Mouse (Mus musculus) forebrain, embryonic 11.5 days (tissue): ENCODE results near the gene Tmem216. TPM values are rescaled to one million over a fixed set of nuclear protein-coding genes. Genes with fewer than 3 reads are reported as not detected.

Experiments
- ATAC-seq: fragments of 200-750 bp; cut with Nextera tagmentation; replicated peaks from 2 replicates; pipeline ENCODE4 v1.8.0; 2017; ENCODE audit warnings: moderate TSS enrichment; ENCODE audit not compliant: low FRiP score
- DNase-seq: peaks from one replicate; pipeline ENCODE4 v3.0.0-alpha.2; 2017; ENCODE audit warnings: low spot score
- H3K27ac ChIP-seq: fragments of 300-500 bp; sonication (generic); 2 replicates; pipeline ENCODE4 v1.5.1; 2014; ENCODE audit warnings: low read depth, low read length
- H3K27me3 ChIP-seq: fragments of 300-500 bp; sonication (generic); 2 replicates; pipeline ENCODE4 v1.6.1; 2014; ENCODE audit warnings: mild to moderate bottlenecking, low read length, mixed read lengths; ENCODE audit not compliant: control insufficient read depth, insufficient read depth
- H3K36me3 ChIP-seq: fragments of 300-500 bp; sonication (generic); 2 replicates; pipeline ENCODE4 v1.6.1; 2014; ENCODE audit warnings: mild to moderate bottlenecking, low read length, moderate library complexity, mixed read lengths; ENCODE audit not compliant: control insufficient read depth, insufficient read depth
- H3K4me1 ChIP-seq: fragments of 300-500 bp; sonication (generic); replicated peaks from 2 replicates; pipeline ENCODE4 v1.6.1; 2014; ENCODE audit warnings: low read length, mixed read lengths; ENCODE audit not compliant: control insufficient read depth, insufficient read depth
- H3K4me2 ChIP-seq: fragments of 300-500 bp; sonication (generic); 2 replicates; pipeline ENCODE4 v1.6.1; 2014; ENCODE audit warnings: low read depth, mild to moderate bottlenecking, low read length, moderate library complexity, mixed read lengths; ENCODE audit not compliant: severe bottlenecking
- H3K4me3 ChIP-seq: fragments of 300-500 bp; sonication (generic); 2 replicates; pipeline ENCODE4 v1.5.1; 2014; ENCODE audit warnings: low read depth, low read length
- H3K9ac ChIP-seq: fragments of 300-500 bp; sonication (generic); 2 replicates; pipeline ENCODE4 v1.6.1; 2014; ENCODE audit warnings: low read length
- H3K9me3 ChIP-seq: fragments of 300-500 bp; sonication (generic); 2 replicates; pipeline ENCODE4 v1.6.1; 2016; ENCODE audit warnings: low read length, mixed read lengths; ENCODE audit not compliant: control insufficient read depth
- WGBS: fragments of 180-500 bp; shearing (Covaris S2); extraction: QIAGEN DNeasy Blood & Tissue Kit; methylation state at CpG from one replicate; pipeline ENCODE4 v1.1.7; 2014; 5-methylcytosine and 5-hydroxymethylcytosine counted together
- polyA plus RNA-seq: library from polyadenylated mRNA; unstranded; fragments of >200 nt; fragmentation: Nextera tagmentation; extraction: Ambion mirVana; gene quantifications from 2 replicates; pipeline ENCODE4 v1.2.1, GENCODE M21; 2014

The Tmem216 gene
- polyA plus RNA-seq: 61.3 and 61.4 TPM in 2 replicates

DNA sequence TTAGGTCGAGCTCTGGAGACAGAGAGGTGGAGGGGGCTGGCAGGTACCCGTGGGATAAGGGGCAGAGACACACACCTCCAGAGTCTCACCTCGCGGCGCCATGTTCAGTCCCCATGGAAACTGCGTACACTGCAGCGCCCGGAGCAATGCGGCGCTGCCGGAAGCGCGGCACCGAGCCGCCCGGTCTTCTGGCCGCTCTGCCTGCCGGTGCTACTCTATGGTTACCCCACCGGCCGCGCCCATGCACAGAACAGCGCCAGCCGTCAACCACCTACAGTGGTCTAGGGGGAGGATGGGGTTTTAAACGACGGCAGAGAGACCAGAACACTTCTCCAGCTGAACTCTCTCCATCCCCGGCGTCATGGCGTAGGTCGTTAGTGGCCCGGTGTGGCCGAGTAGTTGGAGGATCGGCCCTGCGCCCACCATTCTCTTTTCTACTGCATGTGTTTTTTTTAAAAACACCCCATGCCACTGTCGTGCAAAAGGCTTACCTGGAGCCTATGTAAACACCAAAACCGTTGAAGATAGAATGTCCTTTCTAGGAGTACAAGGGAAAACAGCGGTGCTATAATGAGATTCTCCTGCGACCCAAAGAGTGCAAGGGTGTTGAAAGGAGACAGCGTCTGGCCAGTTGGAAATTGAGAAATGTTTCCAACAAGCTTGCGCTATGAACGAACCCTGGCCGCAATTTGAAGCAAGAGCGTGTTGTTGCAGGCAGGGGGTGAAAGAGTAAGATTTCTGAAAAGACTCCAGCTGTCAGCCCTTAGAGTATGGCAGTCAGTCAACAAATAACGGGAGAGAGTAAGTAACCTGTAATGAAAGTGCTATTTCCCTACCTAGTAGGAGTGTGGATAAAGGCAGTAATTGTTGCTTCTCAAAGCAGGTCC is at the start of gene Tmem216:
Tmem216 (minus strand) TSS at position 615 of the 887 bp plus-strand sequence.
- DNase-seq (peak; percentile 88), ATAC-seq (peak; percentile 99)
- no peaks in the 10 kb centered on the region for H3K4me1 ChIP-seq
- H3K9ac ChIP-seq: peak within 1 kb of the TSS; percentile 60
- H3K9me3 ChIP-seq: no peaks in the 10 kb centered on the region
- H3K27ac ChIP-seq: peak within 1 kb of the TSS; percentile 42; the same call in 1 of the 2 replicates
- peaks cover 1% of the 10 kb centered on the region; the same call in 1 of the 2 replicates for H3K36me3 ChIP-seq
- H3K27me3 ChIP-seq: no peaks in the 10 kb centered on the region
- WGBS: 2% methylated on average over 43 of the region's 43 CpGs
- peak within 1 kb of the TSS; percentile 48 for H3K4me2 ChIP-seq
- H3K4me3 ChIP-seq: peak within 1 kb of the TSS; percentile 53

DNA sequence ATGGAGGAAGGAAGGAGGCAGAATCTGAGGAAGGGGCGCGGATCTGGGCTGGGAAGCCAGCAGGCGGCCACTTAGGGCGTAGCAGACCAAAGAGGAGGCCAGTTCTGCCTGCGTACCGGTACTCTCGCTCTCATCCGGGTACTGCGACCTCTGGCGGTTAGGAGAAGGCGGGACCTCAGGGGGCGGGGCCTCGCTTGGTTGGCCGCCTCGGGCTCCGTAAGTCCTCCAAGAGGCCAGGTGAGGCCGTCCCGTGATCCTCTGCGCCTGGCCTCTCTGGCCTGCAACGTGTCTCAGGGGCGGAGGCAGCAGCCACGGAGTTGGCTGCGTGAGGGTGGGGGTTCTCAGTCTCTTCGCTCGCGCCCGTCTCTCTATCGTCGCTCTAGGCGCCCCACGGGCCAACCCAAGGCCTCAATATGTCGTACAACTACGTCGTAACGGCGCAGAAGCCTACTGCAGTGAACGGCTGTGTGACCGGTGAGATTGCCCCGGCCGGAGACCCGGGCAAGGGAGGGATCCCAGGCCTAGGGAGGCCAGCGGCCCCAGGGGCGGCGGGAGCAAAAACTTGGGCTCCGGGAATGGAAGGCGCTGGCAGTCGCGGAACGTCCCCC is 49.4 kb upstream of the Tmem216 start, which contains the start of the genes Ddb1 and Tkfc:
Ddb1 (plus strand) TSS at position 35 of the 608 bp plus-strand sequence.
Tkfc (minus strand) TSS at position 362 of the 608 bp plus-strand sequence.
- H3K27ac ChIP-seq: peak within 1 kb of the TSS; percentile 85
- peaks cover 13% of the 10 kb centered on the region; the same call in 1 of the 2 replicates for H3K36me3 ChIP-seq
- under 1% methylated on average over 49 of the region's 49 CpGs for WGBS
- H3K9ac ChIP-seq: peak within 1 kb of the TSS; percentile 96
- no peaks in the 10 kb centered on the region for H3K27me3 ChIP-seq
- peaks cover 12% of the 10 kb centered on the region for H3K4me1 ChIP-seq
- peak; percentile 96 for ATAC-seq
- peak within 1 kb of the TSS; percentile 76 for H3K4me2 ChIP-seq
- no peaks in the 10 kb centered on the region for H3K9me3 ChIP-seq
- DNase-seq: peak; percentile 99
- H3K4me3 ChIP-seq: peak within 1 kb of the TSS; percentile 96

- WGBS: 69% methylated on average over 3 of the region's 3 CpGs
- DNase-seq (no peak), ATAC-seq (0 out of 2 replicates have a peak, but pooled peaks have one; percentile 0)
- Histone ChIP-seq H3K4me1 (peaks cover 12% of the 10 kb centered on the region), H3K36me3 (peaks cover 10% of the 10 kb centered on the region; the same call in 1 of the 2 replicates), H3K27me3 (no peaks in the 10 kb centered on the region), H3K4me3 (peak overlapping the region; percentile 96), H3K27ac (peak overlapping the region; percentile 85; the same call in 1 of the 2 replicates), H3K9ac (peak overlapping the region; percentile 96), H3K4me2 (peak overlapping the region; percentile 76), H3K9me3 (no peaks in the 10 kb centered on the region)
These were observed 48.5 kb upstream of the Tmem216 start for GRCm38 (mm10) chr19:10604534-10604933.

- H3K4me2 ChIP-seq: no peak overlapping the region
These were observed 47.9 kb upstream of the Tmem216 start for GRCm38 (mm10) chr19:10603660-10604523.

DNA sequence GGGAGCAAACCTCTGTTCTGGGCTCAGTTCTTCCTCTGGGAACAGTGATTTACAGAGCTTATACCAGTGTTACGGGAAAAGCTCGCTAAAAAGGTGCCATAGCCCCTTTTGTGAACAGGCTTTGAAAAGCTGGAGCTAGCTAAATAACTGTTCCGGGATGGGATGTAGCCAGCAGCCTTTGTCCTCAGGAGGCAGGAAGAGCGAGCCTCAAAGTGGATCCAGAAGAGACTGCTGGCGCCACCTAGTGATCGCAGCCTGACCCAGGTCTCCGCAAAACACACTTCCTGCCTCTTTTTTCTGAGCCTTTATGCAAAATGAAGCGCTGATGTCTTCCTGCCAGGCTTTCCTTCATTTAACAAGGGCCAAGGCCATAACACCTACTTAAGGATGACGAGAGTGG is 46.7 kb upstream of the Tmem216 start:
- peak; percentile 64 for ATAC-seq
- WGBS: 2% methylated on average over 9 of the region's 9 CpGs

More at GRCm38 (mm10) chr19:10603660-10604523, 47.9 kb upstream of the Tmem216 start:
- WGBS: 85% methylated on average over 18 of the region's 18 CpGs
- H3K27ac ChIP-seq: no peak overlapping the region
- no peak for DNase-seq
- no peaks in the 10 kb centered on the region for H3K27me3 ChIP-seq
- no peaks in the 10 kb centered on the region for H3K9me3 ChIP-seq
- no peak overlapping the region for H3K4me3 ChIP-seq
- H3K4me1 ChIP-seq: peaks cover 12% of the 10 kb centered on the region
- H3K36me3 ChIP-seq: peaks cover 10% of the 10 kb centered on the region; the same call in 1 of the 2 replicates
- no peak overlapping the region for H3K9ac ChIP-seq
- ATAC-seq: no peak

DNA sequence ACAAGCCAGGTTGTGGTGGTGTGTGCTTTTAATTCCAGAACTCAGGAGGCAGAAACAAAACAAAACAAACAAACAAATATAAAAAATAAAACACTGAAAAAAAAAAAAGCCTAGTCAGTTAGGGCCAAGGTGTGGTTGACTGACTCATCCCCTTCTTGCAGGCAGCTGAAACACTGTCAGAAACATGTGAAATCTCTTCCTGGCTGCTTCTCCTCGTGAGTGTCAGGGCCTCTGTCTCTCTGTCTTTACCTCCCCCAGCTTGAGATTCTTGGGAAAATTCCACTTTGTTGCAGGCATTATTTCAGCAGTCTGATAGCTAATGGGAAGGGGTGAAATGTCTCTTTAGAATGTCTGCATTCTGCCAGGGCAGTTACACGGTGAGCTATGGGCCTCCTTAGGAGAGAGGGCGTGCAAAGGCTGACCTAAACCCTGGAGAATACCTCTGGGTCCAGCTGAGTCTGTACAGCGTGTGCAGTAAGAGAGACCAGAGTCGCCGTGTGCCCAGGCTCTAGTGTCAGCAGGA is 46.3 kb upstream of the Tmem216 start:
- peaks cover 12% of the 10 kb centered on the region for H3K4me1 ChIP-seq
- DNase-seq: no peak
- H3K4me3 ChIP-seq: peak overlapping the region; percentile 28
- H3K9ac ChIP-seq: peak overlapping the region; percentile 85
- ATAC-seq: 0 out of 2 replicates have a peak, but pooled peaks have one; percentile 37
- peak overlapping the region; percentile 53 for H3K4me2 ChIP-seq
- peak overlapping the region; percentile 93 for H3K27ac ChIP-seq
- H3K27me3 ChIP-seq: no peaks in the 10 kb centered on the region
- H3K9me3 ChIP-seq: no peaks in the 10 kb centered on the region
- 4% methylated on average over 6 of the region's 6 CpGs for WGBS
- no peaks in the 10 kb centered on the region for H3K36me3 ChIP-seq

More for the DNA sequence above, 46.7 kb upstream of the Tmem216 start:
- H3K27me3 ChIP-seq: no peaks in the 10 kb centered on the region
- peak overlapping the region; percentile 93 for H3K27ac ChIP-seq
- H3K4me2 ChIP-seq: peak overlapping the region; percentile 53
- H3K4me3 ChIP-seq: peak overlapping the region; percentile 28
- H3K36me3 ChIP-seq: peaks cover 2% of the 10 kb centered on the region; the same call in 1 of the 2 replicates
- H3K9me3 ChIP-seq: no peaks in the 10 kb centered on the region
- H3K9ac ChIP-seq: peak overlapping the region; percentile 85
- DNase-seq: peak; percentile 94
- peaks cover 12% of the 10 kb centered on the region for H3K4me1 ChIP-seq

GRCm38 (mm10) chr19:10599648-10600047 is 43.6 kb upstream of the Tmem216 start:
- WGBS: 89% methylated on average over 2 of the region's 2 CpGs
- H3K36me3 ChIP-seq: no peaks in the 10 kb centered on the region

More at GRCm38 (mm10) chr19:10599648-10600047, 43.6 kb upstream of the Tmem216 start:
- Histone ChIP-seq H3K9me3 (no peaks in the 10 kb centered on the region), H3K4me3 (no peak overlapping the region), H3K27ac (no peak overlapping the region), H3K27me3 (no peaks in the 10 kb centered on the region), H3K9ac (no peak overlapping the region), H3K4me1 (no peaks in the 10 kb centered on the region; the same call in 1 of the 2 replicates), H3K4me2 (no peak overlapping the region)
- DNase-seq: no peak
- ATAC-seq: no peak
